Mouse (Mus musculus) erythroblast, embryonic 14.5 days (primary cell): Measurements from ENCODE around the gene Ceacam16.

Source experiments
- GATA1 ChIP-seq: IDR thresholded peaks from 2 replicates; pipeline ENCODE4 v1.6.1; 2012; ENCODE audit warnings: low read length, inconsistent platforms, mixed read lengths
- TAL1 ChIP-seq: IDR thresholded peaks from 3 replicates; pipeline ENCODE4 v1.6.1; 2012; ENCODE audit warnings: low read length, inconsistent platforms, mixed read lengths

DNA sequence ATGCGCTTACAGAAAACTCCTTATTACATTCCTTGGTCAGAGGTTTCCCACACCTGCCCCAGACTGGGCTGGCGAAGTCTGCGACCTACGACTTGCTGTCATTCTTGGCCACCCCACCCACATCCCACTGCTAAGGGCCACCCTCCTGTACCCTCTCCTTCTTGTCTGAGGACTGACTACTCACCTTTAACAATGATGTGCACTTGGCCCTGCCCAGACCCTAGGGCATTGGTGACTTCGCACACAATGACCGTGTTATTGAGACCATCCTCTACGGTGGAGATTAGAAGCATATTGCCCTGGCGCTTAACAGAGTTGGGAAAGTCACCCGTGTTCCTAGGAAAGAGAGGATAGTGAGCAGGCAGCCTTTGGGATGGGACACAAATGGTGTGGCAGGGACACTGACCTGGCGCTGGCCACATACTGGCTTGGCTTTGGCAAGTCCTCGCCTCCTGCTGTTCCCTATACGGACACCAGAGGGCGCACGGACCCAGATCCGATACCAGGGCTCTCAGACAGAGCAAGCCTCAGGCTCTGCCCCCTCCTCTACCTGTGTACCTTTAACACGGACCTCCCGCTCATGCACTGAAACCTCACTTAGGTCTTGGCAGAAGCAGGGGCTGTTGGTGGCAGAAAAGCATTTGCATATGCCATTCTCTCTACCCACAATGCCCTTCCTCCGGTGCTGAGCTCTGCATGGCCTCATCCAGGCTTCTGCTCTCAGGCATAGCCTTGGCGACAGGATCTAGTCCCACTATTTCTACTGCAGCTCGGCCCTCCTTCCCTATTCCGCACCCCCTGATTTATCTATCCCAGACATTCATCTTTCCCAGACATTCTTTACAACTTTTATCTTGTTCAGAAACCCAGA, 49.6 kb upstream of the Ceacam16 start:
- TF ChIP-seq GATA1, result no peak
- no peak for TF ChIP-seq TAL1
